Mouse (Mus musculus) heart, postnatal 0 days (tissue): ENCODE data around the gene Vmn2r63. TPM values are rescaled to one million over a fixed set of nuclear protein-coding genes. Genes with fewer than 3 reads are reported as not detected.

Experiments used
- microRNA-seq: library from miRNA; unstranded; fragments of <30 nt; microRNA quantifications from one replicate; pipeline ENCODE4, GENCODE M21; 2016
- polyA plus RNA-seq: library from polyadenylated mRNA; unstranded; fragments of >200 nt; fragmentation: Nextera tagmentation; extraction: Ambion mirVana; gene quantifications from 2 replicates; pipeline ENCODE4 v1.2.1, GENCODE M21; 2015
- total RNA-seq: library from RNA; depleted of rRNA; stranded (reverse); fragments of >200 nt; gene quantifications from 2 replicates; pipeline ENCODE4 v1.2.3, GENCODE M21; 2014; ENCODE audit warnings: low replicate concordance; rRNA removed

Vmn2r63 gene
- total and polyA plus RNA-seq, 2 experiments from 2014 or later = not detected

Small RNA genes lying within 50 kb of the gene (microRNA-seq; reads per million reads assigned to microRNA genes)
- not detected for gene Gm23256

Other genes starting within 250 kb of the Vmn2r63 start
- 0.23 and 0.31 TPM in 2 replicates for gene Zfp975, start 241.1 kb downstream of the Vmn2r63 start, total RNA-seq
- gene Zfp975, start 241.1 kb downstream of the Vmn2r63 start, polyA plus RNA-seq = 4.1 and 4.3 TPM in 2 replicates
- not detected in 2 replicates for gene Gm17067, start 206.8 kb downstream of the Vmn2r63 start, total RNA-seq
- not detected in 2 replicates for gene Gm17067, start 206.8 kb downstream of the Vmn2r63 start, polyA plus RNA-seq
- gene Vmn2r62, start 140.3 kb downstream of the Vmn2r63 start, total RNA-seq = not detected in 2 replicates
- gene Vmn2r62, start 140.3 kb downstream of the Vmn2r63 start, polyA plus RNA-seq = not detected in 2 replicates
- gene Gm2381, start 66.6 kb downstream of the Vmn2r63 start, total RNA-seq = not detected in 2 replicates
- not detected in 2 replicates for gene Gm2381, start 66.6 kb downstream of the Vmn2r63 start, polyA plus RNA-seq
- gene Gm9268, start 84.9 kb upstream of the Vmn2r63 start, total RNA-seq = not detected in 2 replicates
- gene Gm9268, start 84.9 kb upstream of the Vmn2r63 start, polyA plus RNA-seq = not detected in 2 replicates
- gene Zfp936, start 180.4 kb upstream of the Vmn2r63 start, total RNA-seq = not detected in 2 replicates
- not detected in 2 replicates for gene Zfp936, start 180.4 kb upstream of the Vmn2r63 start, polyA plus RNA-seq